Mouse (Mus musculus): ENCODE measurements around the gene Aggf1.

The Aggf1 gene

DNA sequence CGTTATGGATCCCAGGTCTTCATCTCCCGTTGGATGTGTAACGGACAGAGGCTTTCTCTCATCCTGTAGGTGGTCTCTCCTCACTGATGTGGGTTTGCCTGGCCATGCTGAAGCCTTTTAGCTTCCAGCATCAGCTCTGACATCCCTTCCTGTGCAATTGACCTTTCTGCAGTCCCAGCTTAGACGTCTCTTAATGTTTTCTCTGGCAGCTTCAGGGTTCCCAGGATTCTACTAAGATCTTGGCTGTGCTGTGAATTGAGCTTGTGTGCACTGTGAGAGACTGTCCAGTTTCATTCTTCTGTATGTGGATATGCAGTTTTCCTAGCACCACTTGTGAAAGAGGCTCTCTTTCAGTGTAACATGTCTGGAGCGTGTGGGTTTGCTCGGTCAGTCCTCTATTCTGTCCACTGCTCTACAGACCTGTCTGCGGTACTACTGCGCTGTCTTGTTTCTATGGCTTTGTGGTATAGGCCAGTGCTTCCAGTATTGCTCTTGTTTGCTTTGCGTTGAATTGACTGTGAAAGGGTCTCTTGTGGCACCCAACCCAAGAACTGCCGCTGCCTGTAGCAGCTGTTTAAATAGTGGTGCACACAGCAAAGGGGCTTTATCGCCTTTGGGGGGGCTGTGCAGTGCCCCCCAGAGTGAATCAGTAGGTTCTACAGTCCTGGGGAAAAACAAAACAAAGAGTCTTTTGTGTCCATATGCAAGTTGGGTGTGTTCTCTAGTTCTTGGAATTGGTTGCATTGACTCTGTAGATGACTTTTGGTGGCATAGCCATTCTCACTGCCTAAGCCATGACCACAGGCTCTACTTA, 42.9 kb downstream of the Aggf1 start:
- DNase-seq (ENCODE audit: low spot score in 2 of 2) = no peak

DNA sequence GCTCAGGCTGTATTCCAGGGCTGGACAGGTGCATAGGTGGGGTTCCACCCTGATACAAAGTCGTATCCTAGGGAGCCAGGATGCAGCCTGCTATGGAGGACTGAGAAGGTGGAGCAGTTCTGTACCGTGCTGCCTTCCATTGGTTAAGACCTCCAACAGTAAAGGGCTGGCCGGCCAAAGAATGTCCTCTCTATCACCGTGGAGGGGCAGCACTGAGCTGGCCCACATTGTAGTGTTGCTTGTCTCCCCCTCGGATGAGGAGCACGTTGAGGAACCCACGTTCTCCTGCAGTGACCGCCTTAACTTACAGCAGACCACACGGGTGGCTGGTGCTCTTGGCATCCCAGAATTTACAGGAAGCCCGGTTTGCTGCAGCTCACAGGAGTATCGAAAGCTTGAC, 44.6 kb downstream of the Aggf1 start:
- DNase-seq (ENCODE audit: low spot score in 2 of 2) = no peak

DNA sequence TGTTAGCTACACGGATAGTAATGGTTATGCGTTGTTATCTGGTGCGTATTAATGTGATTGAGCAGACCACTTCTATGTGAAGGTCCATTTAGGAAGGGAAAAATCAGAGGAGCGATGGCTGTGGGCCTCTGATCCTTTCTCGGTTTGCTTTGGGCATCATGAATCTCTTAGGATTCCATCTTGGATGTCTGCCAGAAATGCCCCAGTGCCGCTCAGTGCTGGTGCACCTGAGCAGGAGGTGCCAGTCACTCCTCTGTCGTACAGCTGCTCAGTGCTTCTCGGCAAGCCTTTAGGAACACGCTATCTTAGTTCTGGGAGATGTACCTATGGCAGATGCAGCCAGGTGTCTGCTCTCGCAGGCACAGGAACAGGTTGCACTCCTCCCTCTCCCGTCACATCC, 46.4 kb downstream of the Aggf1 start:
- DNase-seq (ENCODE audit: low spot score in 2 of 2) = no peak

DNA sequence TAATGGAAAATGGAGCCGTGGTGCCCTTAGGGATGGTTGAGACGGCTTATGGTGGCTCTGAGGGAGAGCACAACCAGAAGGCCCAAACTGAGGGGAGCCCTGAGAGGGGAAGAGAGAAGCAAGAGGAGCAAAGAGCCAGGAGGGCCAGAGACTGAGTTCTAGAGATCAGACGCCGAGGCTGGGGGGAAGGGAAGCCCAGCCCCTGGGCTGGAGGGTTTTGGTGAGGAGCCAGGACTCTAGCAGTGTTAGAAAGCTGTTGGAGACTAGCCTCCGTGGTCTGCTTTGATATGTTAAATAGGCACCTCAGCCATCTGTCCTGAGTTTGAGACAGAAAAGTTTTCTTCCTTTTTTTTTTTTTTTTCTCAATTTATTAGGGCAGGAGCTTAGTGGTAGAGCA, 47.8 kb downstream of the Aggf1 start:
- DNase-seq (ENCODE audit: low spot score in 2 of 2) = no peak

DNA sequence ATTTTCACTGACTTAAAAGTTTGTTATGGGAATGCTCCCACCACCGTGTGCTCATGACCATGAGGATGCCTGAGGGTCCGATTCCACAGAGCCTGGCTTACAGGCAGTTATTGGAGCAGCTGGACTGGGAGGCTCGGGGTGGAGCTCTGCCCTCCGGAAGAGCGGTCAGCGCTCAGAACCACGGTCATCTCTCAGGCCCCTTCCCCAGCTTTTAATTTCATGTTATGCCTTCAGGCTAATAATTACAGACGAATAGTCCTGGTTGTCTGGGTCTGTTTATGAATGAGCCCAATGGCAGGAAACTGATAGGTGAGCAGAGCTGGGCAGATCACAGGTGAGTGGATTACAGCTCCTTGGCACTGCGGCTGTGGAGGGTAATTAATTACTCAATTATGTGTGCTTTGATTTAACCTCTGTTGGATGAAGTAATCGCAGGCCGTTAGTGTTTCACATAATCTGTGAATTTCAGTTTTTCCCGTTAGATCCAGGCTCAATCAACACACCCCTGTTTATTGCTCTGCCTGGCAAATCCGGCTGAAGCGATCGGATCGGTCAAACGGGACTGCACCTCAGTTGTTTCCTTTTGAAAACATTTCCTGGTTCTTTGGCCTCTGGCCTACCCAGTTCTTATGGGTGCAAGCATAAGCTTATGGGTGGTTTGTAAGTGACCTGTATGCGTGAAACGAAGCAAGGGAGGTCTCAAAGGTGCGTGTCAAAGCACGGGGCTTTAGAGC, 48.4 kb downstream of the Aggf1 start:
- peak; percentile 14 to 25 for DNase-seq (ENCODE audit: low spot score in 2 of 2)

DNA sequence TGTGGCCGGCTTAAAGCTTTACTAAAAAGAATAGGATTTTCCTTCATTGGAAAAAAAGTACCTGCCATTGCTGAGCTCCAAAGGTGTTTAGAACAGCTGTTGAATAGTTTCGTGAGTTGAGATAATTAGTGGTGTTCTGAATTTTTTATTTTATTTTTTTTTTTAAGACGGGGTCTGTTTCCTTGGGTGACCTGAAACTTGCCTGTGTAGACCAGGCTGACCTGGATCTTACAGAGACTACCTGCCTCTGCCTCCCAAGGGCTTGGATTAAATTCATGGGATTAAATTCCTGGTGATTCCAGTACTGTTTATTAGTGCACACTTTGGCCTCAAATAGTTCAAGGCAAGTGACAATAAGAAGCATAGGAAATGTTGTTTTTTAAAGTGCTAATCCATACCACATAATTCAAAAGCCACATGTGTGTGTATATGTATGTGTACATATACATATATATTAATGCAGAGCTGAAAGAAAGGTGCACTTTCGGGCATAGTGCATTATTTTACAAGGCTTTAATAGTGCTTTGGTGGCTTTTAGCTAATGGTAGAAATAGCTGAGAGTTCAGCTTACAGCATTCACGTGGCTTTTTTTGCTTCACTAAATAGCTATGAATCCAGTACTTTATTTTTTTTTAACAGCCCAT, 49.1 kb downstream of the Aggf1 start:
- DNase-seq (ENCODE audit: low spot score in 2 of 2) = no peak

DNA sequence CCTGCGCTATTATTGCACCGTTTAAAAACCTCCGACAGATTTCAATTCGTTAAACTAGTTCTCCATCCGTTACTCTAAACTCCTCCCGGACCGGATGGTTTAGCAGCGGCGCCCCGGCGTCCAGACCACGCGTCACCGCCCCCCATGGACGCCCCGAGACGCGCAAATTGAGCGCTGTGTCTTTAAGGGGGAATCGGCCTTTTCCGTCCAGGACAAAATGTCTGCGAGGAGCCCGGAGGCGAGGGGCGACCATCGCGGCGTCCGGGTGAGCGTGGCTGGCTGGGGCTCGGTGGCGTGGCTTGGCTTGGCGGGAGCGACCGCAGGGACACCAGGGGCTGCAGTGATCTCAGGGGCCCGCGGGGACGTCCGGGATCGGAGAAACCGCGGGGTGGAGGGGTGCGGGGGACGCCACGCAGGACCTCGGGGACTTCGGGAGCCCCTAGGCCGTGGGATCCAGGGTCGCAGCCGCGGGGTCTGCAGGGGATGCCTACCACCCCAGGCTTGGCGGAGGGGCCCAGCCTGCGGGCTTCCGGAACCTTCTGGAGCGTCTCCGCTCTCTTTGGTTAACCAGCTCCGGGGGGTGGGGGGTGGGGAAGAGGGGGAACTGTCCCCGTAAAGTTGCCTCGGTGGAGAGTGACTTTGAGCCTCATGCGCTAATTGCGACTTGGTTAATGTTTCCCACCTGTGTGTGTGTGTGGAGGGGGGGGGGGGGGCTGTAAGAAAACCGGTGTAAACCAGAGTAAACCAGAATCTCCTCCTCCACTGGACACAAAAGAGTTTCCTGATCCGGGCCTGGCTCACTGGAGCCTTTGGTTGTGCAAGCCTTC, 49.9 kb downstream of the Aggf1 start:
- peak; percentile 54 to 66 for DNase-seq (ENCODE audit: low spot score in 2 of 2)

DNA sequence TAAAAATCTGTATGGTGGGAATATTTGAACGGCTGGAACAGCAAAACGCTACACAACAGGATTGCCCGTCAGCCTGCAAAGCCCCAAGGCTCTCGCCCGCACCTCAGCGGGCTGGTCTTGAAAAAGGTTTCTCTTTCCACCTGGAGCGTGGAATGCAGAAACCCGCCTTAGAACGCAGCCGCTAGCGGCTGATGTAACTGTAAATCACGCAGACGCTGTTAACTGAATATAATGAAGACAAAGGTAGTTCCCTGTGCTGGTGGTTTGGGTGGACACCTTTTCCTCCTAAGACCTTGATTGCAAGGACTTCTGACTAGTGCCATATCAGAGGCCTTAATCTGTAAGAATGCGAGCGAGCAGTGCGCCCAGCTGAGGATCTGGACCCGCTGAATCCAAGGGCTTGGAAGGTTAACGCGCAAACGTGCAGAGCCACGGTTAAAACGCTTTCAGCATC, 50.5 kb downstream of the Aggf1 start:
- DNase-seq (ENCODE audit: low spot score in 2 of 2) = no peak

DNA sequence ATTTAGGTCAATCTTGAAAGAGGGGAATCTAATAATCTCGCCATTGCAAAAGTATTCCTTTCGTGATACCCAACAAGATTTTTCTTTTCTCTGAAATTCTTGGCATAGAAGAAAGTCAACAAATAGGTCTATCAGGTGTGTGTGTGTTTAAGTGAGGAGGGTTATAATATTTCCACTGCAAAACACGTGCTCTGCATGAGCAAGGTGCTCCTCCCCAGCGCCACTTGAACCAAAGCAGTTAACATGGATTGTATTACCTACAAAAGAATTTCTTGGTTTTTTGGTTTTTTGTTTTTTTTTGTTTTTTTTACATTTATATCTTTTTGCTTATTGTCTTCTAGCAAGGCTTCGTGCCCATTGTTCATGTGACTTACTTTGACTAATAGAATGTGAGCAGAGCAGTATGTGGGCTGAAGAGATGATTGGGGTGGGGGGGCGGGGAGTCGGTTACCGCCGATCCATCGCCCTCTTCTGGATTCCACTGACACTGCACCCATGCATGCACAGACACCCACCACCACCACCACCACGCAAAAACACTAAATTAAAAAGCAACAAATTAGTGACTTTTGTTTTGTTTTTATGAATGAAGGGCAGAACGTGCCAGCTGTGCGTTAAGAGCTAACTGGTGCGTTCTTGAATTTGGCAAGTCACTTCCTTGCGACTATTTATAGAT, 51.1 kb downstream of the Aggf1 start:
- peak; percentile 32 to 35 for DNase-seq (ENCODE audit: low spot score in 2 of 2)

DNA sequence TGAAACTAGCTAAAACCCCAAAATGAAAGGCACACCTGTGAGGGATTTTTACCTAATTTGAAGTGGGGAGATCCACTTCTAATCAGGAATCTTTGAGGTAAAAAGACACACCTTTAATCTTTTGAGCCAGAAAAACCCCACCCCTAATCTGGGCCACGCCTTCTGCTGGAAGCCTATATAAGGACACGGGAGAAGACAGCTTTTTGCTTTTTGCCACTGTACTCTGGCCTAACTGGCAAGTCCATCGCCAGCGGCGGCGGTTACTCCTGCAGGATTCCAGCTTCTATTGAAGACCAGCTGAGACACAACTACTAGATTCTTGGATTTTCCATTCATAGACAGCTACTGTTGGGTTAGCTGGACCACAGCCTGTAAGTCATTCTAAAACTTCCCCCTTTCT, 51.8 kb downstream of the Aggf1 start, which contains the start of gene Zbed3:
TSS of gene Zbed3 (plus strand) at position 213 of the 400 bp plus-strand sequence.
- no peak for DNase-seq (ENCODE audit: low spot score in 2 of 2)

DNA sequence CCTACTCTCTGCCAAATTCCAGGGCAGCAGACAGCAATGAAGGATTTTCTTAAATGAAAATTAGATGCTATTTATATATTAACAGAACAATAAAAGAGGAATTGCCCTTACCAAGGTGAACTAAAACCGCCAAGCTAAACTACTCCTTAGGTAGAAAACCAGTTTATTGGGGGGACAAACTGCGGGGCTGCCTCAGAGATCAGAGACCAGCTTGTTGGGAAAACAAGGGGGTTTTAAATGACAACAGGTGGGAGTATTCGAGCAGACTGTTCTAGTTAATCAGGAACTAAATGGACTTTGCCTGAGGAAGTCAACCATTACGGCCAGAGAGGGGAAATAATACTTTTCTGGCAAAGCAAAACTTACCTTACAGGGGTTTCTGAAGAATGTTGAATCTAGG, 54.7 kb downstream of the Aggf1 start:
- no peak for DNase-seq (ENCODE audit: low spot score in 2 of 2)

DNA sequence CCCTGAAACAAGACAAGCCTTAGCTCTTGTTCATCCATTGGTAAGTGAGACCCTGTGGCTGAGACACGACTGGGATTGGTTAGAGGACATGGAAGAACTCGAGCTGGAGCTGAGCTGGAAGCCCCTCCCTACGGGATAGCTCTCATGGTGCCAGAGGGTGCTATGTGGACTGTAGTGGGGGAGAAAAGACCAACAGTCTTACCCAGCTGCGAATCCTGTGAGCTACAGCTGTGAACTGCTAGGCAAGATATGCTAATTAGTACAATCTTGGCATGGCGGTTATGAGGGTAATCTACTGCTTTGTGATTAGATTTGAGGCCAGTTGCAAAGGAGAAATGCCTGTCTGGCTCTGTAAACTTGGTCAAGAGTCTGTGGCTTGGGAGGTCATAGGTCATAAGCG, 56.0 kb downstream of the Aggf1 start:
- DNase-seq (ENCODE audit: low spot score in 2 of 2) = no peak

DNA sequence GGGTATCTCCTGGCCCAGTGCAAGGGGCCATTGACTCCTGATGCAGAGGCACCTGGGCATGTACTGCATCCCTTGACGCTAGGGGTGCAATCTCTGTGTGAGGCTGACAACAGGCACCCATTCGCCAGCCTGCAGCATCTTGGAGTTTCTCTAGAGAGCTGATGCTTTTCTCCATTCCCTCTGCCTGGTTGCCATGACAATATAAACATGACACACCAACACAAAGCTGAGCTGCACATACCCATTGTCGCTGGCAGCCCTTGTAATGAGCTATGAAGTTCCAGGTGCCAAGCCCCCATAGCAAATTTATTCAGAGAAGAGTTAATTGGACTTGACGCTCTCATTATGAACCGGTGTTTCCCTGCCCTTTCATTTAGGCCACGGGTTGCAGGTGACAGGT, 63.1 kb downstream of the Aggf1 start:
- DNase-seq (ENCODE audit: low spot score in 2 of 2) = no peak

DNA sequence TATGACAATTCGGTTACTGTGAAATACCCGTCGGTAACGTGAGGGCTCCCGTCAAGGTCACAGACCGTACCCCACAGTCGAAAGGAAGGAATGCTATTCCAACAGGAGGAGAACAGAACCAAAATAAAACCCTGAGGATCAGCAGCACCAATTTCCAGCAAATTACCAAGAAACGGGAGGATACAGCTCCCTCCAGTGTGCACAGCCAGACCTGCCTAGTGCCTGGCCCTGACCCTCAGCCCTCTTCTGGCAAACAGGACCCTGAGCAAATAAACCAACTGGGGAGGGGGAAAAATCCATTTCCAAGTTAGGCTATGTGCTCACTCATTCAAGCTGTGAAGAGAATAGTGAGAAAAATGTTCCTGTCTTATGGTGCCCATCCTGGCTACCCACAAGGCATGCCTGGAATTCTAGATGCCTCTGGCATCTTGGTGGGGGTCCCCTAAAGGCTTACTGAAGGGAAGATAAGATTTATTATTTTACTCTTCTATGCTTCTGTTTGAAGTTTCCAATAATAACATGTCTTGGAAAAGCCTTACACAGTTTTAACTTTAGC, 68.0 kb downstream of the Aggf1 start:
- DNase-seq (ENCODE audit: low spot score in 2 of 2) = no peak

DNA sequence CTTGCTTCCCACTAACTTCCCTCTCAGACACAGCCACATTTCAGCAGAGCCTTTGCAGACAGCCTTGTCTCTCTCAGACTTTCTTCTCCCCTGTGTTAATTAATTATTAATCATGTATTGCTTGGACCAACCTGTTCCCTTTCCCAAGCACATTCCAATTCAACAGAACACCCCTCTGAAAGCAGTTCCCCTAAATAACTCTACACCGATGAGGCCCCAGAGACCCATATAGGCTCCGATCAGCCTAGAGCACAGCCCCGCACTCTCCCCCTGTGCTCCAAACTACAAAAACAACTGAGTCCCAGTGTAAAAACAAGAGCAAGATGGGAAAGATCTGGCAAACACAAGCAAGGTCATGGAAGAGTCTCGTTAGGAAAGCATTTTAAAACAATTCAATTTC, 68.6 kb downstream of the Aggf1 start:
- DNase-seq (ENCODE audit: low spot score in 2 of 2) = no peak
